Mouse (Mus musculus) CD4-positive, CD25-positive, alpha-beta regulatory T cell, adult 2 months (primary cell): ENCODE data around the gene Rhbdl2.
A peak's percentile ranks its signal among the peaks of the same experiment; 100 is the strongest.

Experiments used
- DNase-seq: peaks from one replicate; pipeline ENCODE4 v3.0.0-alpha.2; 2012; ENCODE audit warnings: low read depth, low spot score

Gene Rhbdl2

GRCm38 (mm10) chr4:123787191-123787985 lies at the start of gene Rhbdl2:
TSS of gene Rhbdl2 (plus strand) at chr4:123787874.
- DNase-seq: no peak

GRCm38 (mm10) chr4:123738708-123739107 lies 49.0 kb upstream of the Rhbdl2 start:
- DNase-seq: no peak

DNA sequence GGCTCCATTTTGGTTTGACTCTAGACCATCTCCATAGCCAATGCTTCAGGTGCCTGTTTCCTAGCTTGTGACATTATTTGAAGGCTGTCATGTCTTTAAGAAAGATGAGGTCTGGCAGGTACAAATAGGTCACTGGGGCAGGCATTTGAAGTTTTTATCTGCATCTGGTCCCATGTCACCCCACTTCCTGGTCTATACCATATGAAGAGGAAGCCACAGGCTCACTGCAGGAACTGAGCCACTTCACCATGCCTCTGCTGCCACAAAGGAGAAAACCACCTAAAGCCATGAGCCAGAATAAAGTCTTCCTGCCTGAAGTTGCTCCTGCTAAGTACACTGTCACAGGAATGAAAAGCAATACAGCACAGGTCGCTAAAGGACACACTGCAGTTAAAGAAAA lies 44.8 kb upstream of the Rhbdl2 start:
- DNase-seq: no peak

GRCm38 (mm10) chr4:123745221-123745775 lies 42.4 kb upstream of the Rhbdl2 start:
- no peak for DNase-seq

- DNase-seq: peak; percentile 27
Observed at GRCm38 (mm10) chr4:123748726-123749415, 38.8 kb upstream of the Rhbdl2 start.

- DNase-seq: no peak
Observed at GRCm38 (mm10) chr4:123749484-123750130, 38.1 kb upstream of the Rhbdl2 start.

- peak; percentile 99 for DNase-seq
Observed at GRCm38 (mm10) chr4:123750152-123750651, 37.5 kb upstream of the Rhbdl2 start, which contains the start of gene Akirin1. TSS of gene Akirin1 (minus strand) at chr4:123750345.

DNA sequence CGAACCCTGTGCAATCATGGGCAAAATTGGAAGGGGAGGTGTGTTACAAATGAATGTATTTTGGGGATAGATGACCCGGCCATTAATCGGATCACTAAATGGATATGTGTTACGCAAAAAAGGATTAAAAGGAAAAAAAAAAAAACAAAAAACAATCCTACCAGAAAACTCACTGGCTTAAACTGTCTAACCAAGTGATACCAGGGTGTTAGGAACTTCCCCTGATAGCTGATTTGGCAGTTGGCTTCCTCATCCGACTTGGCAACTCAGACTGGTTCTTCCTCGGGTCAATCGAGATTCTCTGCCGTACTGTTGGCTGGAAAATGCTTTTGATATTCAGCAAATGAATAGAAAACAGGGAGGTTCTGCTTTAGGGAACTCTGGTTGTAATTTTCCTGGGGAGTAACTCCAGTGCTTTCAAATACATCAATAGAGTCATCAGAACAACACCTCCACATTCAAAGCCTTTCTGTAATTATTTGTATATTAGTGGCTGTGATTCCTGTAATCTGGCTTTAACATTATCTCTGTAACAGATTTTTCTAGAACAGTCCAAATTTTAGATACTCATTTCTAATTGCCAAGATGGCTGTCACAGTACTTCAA lies 36.9 kb upstream of the Rhbdl2 start:
- DNase-seq: peak; percentile 34

DNA sequence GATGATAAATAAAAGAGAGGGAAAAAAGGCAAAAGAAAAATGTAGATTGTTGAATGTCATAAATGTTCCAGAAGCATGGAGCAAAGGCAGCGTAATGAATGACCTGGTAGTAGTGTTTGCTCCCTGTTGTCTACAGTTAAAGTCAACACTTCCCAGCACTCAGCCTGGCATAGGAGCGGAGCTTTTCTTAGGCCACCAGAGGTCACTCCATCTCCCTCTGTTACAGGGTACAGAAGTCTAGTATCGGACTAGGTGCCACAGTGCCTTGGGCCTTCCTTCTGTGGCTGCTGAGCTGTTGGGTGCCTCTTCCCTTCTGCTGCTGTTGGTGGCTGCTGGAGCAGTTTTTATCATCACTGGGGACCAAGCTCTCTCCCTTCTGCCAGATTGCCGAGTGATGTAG lies 29.4 kb upstream of the Rhbdl2 start:
- peak; percentile 21 for DNase-seq

DNA sequence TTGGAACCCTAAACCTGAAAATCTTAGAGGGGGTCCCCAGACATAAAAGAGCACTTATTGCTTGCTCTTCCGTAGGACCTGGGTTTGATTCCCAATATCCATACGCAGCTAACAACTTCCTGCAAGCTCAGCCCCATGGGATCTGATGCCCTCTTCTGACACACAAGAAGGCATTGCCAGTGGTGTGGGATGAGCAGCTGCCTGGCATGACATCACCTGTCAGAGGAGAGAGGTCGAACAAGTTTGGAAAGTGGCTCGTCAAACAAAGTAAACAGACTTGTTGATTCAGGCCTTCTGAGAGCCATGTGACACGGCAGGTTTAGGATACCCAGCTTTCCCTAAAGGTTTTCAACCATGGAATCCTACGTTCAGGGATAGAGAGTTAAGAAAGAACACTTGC lies 22.6 kb upstream of the Rhbdl2 start:
- no peak for DNase-seq

- DNase-seq: no peak
Observed at GRCm38 (mm10) chr4:123767807-123768206, 19.9 kb upstream of the Rhbdl2 start.

DNA sequence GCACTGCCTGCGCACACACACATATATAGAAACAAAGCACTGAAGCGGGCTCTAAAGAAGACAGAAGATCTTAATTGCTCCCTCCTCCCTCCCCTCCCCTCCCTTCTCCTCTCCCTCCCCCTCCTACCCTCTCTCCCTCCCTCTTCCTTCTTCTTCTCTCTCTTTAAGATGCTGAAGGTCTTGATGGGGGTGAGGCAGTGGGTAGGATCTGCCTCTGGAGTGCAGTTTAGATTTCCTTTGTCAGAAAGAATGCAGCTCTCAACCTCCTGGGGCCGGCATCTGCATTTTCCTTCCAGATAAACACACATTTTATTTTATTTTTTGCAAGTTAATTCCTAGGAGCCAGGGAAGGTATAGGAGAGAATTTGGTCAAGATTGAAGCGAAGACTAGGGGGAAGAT lies 19.4 kb upstream of the Rhbdl2 start:
- DNase-seq: no peak

- DNase-seq: no peak
Observed at GRCm38 (mm10) chr4:123792666-123793065, 5.0 kb downstream of the Rhbdl2 start.

- no peak for DNase-seq
Observed at GRCm38 (mm10) chr4:123793136-123793535, 5.5 kb downstream of the Rhbdl2 start.

DNA sequence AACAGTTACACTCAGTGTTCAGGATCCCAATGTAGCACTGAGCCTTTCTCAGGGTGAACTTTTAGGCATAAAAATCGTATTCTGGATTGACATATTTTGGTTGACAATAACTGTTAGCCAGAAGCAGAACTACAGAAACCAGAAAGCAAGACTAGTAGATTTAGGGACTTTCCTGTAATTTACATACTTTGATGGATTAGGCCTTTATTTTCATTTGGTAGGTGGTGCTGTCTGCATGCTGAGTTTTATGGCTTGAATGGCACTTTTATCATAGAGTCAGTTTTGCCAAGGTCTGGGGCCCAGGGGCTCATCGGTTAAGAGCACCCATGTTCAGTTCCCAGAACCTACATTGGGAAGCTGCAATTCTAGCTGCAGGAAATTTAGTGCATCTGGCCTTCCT lies 7.4 kb downstream of the Rhbdl2 start:
- DNase-seq: no peak

DNA sequence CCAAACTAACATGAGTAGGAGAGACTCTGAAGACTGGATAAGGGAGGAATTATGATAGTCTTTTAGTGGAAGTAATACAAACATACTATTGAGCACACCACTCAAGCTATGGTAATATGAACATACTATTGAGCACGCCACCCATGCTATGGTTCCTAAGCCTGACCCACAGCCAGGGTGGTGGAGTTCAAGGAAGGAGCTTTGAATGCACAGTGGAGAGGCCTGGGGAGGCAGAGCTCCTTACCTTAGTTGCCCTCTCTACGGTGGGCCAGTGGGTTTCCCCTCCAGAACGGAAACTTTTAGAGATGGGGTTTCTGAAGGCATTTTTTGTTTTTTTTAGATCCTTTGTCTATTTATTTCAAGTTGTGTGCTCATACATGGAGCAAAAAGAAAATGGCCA lies 9.7 kb downstream of the Rhbdl2 start:
- DNase-seq: no peak

DNA sequence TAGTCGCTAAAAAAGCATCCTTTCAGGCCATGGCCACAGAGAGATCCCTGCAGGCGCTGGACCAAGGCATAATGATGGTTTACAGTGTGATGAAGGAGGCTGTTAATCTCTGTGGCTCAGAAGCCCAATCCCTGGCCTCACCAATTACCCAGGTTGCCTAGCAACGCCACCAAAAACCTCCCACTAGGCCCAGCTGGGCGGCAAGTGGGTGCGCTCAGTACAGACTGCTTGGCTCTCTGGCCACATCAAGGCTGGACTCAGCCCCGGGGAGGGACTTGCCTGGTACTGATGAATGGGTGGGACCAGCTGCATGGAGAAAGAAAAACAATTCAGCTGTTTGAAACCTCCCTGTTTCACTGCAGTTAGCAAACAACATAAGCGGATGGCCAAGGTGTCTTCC lies 10.2 kb downstream of the Rhbdl2 start:
- no peak for DNase-seq

DNA sequence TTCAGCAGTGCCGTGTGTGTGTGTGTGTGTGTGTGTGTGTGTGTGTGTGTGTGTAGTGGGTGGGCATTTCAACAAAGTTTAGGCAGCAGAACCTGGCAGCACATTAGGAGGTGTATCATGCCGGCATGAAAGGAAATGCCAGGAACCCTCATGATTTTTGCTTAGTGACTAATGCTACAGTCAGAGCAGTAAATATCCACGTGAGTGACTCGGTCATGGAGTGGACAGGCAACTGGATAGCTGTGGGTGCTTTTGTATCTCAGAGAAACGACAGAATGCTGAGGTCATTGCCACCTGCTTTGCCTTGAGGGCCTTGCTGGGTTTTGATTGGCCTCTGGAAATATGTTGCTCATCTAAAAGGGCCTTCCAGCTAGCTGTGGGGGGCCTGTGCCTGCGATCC lies 16.0 kb downstream of the Rhbdl2 start:
- no peak for DNase-seq

GRCm38 (mm10) chr4:123808304-123808703 lies 20.6 kb downstream of the Rhbdl2 start:
- no peak for DNase-seq

DNA sequence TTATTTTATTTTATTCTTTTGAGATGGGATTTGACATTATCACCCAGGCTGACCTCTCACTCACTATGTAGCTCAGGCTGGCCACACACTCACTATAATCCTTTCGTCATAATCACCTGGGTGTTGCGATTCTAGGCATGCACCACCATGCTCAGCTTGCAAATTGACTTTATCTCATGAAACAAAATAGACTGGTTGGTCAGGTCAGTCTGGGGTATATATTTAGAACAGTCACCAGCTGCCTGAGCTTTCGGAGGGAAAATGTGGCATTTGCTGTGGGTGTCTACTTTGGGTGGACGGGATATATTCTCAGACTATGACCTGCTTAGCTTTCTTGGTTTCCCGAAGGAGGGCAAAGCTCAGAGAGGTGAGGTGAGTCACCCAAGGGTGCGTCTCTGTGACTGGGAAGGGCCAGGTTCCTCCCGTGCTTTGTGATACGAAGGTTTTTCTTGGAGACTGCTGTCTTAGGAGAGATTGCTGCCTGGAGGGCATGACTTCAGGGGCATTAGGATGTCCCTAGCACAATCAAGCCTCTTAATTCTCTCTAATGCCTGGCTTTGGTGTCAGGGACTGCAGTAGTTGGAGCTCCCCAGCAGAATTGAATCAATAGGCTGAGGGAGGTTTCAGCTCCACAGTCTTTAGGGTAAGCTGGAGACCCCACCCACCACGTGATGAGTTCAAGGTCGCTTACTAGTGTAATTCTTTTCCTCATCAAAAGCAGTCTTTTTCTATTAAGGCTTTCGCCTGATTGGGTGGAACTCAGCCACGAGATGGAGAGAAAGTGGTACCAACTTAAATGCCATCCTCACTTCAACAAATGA lies 23.0 kb downstream of the Rhbdl2 start:
- no peak for DNase-seq

- no peak for DNase-seq
Observed at GRCm38 (mm10) chr4:123812525-123812924, 24.9 kb downstream of the Rhbdl2 start.
